Mouse (Mus musculus) C2C12 (cell line): ENCODE measurements at regions not wholly inside any gene's neighbourhood (a gene's known extent, or its start where the extent isn't known, plus 50 kb on each side); places are given as distances from the start of the nearest gene placed in this dataset.

Experiments
- H3K27me3 ChIP-seq: one replicate; pipeline ENCODE4 v1.6.1; 2011; ENCODE audit not compliant: control insufficient read depth, insufficient read depth, insufficient read length
- H3K36me3 ChIP-seq: one replicate; pipeline ENCODE4 v1.6.1; 2011; ENCODE audit not compliant: control insufficient read depth, insufficient read depth
- H3K4me3 ChIP-seq: one replicate; pipeline ENCODE4 v1.5.1; 2011; ENCODE audit warnings: mild to moderate bottlenecking, control low read depth; ENCODE audit not compliant: poor library complexity, insufficient read depth, severe bottlenecking
- H3K79me2 ChIP-seq: one replicate; pipeline ENCODE4 v1.6.1; 2011; ENCODE audit not compliant: control insufficient read depth, insufficient read depth
- H3K79me3 ChIP-seq: one replicate; pipeline ENCODE4 v1.6.1; 2011; ENCODE audit warnings: low read depth, control low read depth
- H3ac ChIP-seq: one replicate; pipeline ENCODE3; 2011; ENCODE audit warnings: low read depth; ENCODE audit not compliant: control insufficient read depth, insufficient read length
- CEBPB ChIP-seq: IDR thresholded peaks from one replicate; pipeline ENCODE4 v1.6.1; 2011; ENCODE audit warnings: low read depth, mild to moderate bottlenecking, control low read depth, moderate library complexity
- CTCF ChIP-seq: IDR thresholded peaks from one replicate; pipeline ENCODE4 v1.5.1; 2011; ENCODE audit not compliant: control insufficient read depth, insufficient read depth, insufficient read length
- MAX ChIP-seq: IDR thresholded peaks from one replicate; pipeline ENCODE4 v1.6.1; 2011; ENCODE audit warnings: mild to moderate bottlenecking, control low read depth
- USF1 ChIP-seq: IDR thresholded peaks from one replicate; pipeline ENCODE4 v1.6.1; 2011; ENCODE audit warnings: low read depth, mild to moderate bottlenecking, control low read depth, moderate library complexity

GRCm38 (mm10) chr9:118424344-118424743, 53.7 kb upstream of the Eomes start:
- Histone ChIP-seq H3K36me3 (no peaks in the 10 kb centered on the region), H3K27me3 (no peaks in the 10 kb centered on the region), H3K4me3 (no peak overlapping the region), H3ac (no peak overlapping the region), H3K79me3 (no peaks in the 10 kb centered on the region), H3K79me2 (no peaks in the 10 kb centered on the region)
- TF ChIP-seq USF1, result no peak
- no peak for TF ChIP-seq MAX
- no peak for TF ChIP-seq CEBPB
- TF ChIP-seq CTCF, result no peak
